Mouse (Mus musculus) cortical plate, adult 2 months (tissue): Measurements from ENCODE around the gene Dppa5a. TPM values are rescaled to one million over a fixed set of nuclear protein-coding genes. Genes with fewer than 3 reads are reported as not detected.
"Not testable (repeated sequence)": the region's sequence is repeated elsewhere in the genome, so short reads cannot be mapped to it uniquely, and the experiment has no call there.

Experiments
- H3K27ac ChIP-seq: fragments of 200-500 bp; 2 replicates; pipeline ENCODE4 v1.5.1; 2012; ENCODE audit warnings: low read length, control low read depth, inconsistent platforms; ENCODE audit not compliant: insufficient read depth
- H3K4me1 ChIP-seq: fragments of 200-500 bp; 2 replicates; pipeline ENCODE4 v1.6.1; 2011; ENCODE audit warnings: low read length; ENCODE audit not compliant: control insufficient read depth, insufficient read depth
- H3K4me3 ChIP-seq: fragments of 200-500 bp; 2 replicates; pipeline ENCODE4 v1.5.1; 2011; ENCODE audit warnings: mild to moderate bottlenecking, low read length, control low read depth; ENCODE audit not compliant: insufficient read depth
- CTCF ChIP-seq: fragments of 200-500 bp; IDR thresholded peaks from 2 replicates; pipeline ENCODE4 v1.5.1; 2011; ENCODE audit warnings: mild to moderate bottlenecking, control low read depth, low read length; ENCODE audit not compliant: insufficient read depth; ENCODE audit errors: extremely low read depth
- POLR2A ChIP-seq: fragments of 200-500 bp; IDR thresholded peaks from 2 replicates; pipeline ENCODE4 v1.6.1; 2011; ENCODE audit warnings: mild to moderate bottlenecking, low read length, control low read depth; ENCODE audit not compliant: insufficient read depth; ENCODE audit errors: extremely low read depth
- polyA plus RNA-seq: library from polyadenylated mRNA; depleted of rRNA; stranded (reverse); fragments of >200 nt; gene quantifications from 2 replicates; pipeline ENCODE4 v1.2.3, GENCODE M21; 2012; rRNA removed

Dppa5a gene
- polyA plus RNA-seq, result 0.26 TPM in 1 of 2 replicates, not detected in the other

DNA sequence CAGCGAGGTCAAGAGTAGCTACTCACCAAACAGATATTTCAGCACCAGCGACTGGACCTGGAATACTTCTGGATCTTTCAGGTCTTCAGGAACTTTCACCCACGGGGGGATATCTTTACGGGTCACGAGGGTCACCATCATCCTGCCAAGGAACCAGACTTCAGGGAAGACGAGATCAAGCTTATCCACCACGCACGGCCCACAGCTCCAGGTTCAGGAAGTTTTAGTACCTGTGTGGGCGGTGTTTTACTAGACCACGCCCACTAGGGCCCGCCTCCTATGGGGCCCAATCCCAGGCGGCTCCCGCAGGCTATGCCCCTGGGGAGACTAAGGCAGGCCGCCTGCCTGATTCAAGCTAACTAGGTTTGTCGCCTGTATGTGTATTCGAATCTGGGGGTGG, at the start of gene Dppa5a:
Dppa5a (minus strand) TSS at position 219 of the 400 bp plus-strand sequence.
- H3K4me1 ChIP-seq, H3K27ac ChIP-seq, H3K4me3 ChIP-seq: not testable (repeated sequence)

DNA sequence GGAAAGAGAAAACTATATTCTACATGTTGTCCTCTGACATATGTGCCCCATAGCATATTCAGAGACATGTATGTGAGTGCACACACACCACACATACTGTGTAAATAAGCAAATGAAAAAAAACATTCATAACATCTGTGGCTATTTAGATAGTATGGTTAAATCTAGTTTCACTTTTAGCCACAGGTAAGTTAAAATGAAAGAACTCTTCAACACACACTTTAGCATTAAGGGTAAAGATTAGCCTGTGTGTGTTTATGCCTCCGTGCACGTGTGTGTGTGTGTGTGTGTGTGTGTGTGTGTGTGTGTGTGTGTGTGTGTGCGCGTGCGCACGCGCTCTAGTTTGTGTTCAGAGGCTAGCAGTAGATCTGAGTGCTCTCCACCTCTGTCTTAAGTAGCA, 33.6 kb upstream of the Dppa5a start:
- no peak overlapping the region for H3K27ac ChIP-seq
- no peak for TF ChIP-seq POLR2A
- TF ChIP-seq CTCF, result no peak
- no peak overlapping the region for H3K4me3 ChIP-seq

DNA sequence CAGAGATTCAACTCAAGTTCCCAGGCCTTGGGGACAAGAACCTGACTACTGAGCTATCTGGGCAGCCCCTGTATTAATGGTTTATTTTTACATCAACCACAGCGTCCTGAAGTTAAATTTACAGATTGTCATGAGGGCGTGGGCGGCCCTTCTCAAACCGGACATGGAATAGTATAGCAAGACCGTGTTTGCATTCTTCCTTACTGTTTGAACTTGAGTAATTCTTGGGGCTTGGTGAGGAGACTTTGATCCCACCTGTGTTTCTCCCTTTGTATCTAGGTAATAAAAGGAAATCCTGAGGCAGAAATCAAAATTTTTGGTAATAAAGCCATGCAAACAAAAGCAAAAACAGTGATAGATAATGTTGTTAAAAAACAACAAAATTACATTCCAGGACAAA, 32.6 kb upstream of the Dppa5a start:
- TF ChIP-seq POLR2A, result no peak
- TF ChIP-seq CTCF, result no peak
- Histone ChIP-seq H3K27ac (no peak overlapping the region), H3K4me3 (no peak overlapping the region), H3K4me1 (no peaks in the 10 kb centered on the region)

More for the DNA sequence above, 33.6 kb upstream of the Dppa5a start:
- H3K4me1 ChIP-seq, result no peaks in the 10 kb centered on the region

DNA sequence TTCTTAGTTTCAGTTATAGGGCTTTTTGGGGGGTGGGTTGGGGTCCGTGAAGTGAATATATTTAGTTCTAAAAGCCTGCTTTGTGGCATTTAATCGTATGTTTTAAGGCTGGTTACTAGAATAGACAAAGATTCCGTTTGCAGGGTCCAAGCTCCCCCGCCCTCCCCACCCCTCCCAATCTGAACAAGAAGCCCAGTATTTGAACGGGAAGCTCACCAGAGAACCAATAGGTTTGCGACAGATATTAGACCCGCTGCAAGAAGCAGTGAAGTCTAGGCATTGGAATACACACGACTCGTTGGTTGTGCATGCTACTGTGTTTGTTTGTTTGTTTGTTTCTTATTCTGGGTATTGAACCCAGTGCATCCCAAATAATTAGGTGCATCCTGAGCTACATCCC, 28.5 kb upstream of the Dppa5a start:
- TF ChIP-seq POLR2A, result no peak
- H3K4me3 ChIP-seq, result no peak overlapping the region

DNA sequence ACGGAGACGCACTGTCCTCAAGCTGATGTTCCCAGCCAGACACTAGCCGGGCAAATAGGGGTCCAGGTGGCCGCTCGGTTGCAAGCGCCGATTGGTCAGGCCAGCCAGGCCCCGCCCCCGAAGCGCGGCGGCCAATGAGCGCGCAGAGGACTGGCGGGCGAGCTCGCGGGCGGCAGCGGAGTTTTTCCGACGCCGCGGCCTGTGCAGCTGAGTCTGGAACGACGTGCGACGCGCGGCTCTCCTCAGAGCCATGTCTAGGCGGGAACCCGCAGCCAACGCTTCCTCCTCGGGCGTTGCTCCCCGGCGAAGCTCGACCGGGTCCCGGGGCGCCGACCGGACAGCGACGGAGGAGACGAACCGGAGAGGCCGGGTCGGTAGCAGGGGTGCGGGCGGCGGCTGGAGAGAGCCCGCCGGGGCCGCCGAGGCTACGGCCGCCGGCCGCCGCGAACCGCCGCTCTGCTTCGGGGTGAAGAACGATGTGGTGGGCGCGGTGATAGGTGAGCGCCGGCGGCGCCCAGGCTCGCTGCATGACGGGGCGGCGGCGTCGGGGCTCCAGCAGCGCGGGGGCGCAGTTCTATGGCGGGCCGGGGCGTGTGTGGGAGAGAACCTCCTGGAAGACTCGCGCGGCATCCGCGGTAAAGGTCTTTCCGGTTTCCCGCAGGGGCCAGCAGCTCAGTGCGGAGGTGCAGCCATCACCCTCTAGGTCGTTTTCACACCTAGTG, 27.8 kb upstream of the Dppa5a start, which contains the start of gene Ddx43:
Ddx43 (plus strand) TSS at position 148 of the 722 bp plus-strand sequence.
- no peak within 1 kb of the TSS for H3K4me3 ChIP-seq
- TF ChIP-seq CTCF (no peak), POLR2A (no peak)
- no peak within 1 kb of the TSS for H3K27ac ChIP-seq
- no peaks in the 10 kb centered on the region for H3K4me1 ChIP-seq

More for the DNA sequence above, 28.5 kb upstream of the Dppa5a start:
- no peaks in the 10 kb centered on the region for H3K4me1 ChIP-seq
- H3K27ac ChIP-seq, result no peak overlapping the region

DNA sequence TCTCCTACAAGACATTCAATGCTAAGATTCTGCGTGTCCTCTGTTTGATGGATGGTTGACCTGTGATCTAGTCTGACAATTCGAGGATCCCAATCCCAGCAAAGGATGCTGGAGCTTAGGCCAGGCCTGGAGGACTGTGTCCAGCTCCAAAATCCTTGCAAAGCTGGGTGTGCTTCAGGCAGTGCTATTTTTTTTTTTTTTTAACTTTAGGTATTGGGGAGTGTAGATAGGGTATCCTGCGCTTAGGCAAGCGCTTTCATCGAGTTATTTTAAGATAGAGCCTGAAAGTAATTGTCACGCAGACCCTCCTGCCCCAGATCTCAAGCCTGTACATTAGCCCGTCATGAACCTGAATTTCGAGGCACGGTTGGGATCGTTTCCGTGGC, 27.3 kb upstream of the Dppa5a start:
- Histone ChIP-seq H3K27ac (no peak overlapping the region), H3K4me3 (no peak overlapping the region), H3K4me1 (no peaks in the 10 kb centered on the region)
- TF ChIP-seq POLR2A (no peak), CTCF (no peak)

DNA sequence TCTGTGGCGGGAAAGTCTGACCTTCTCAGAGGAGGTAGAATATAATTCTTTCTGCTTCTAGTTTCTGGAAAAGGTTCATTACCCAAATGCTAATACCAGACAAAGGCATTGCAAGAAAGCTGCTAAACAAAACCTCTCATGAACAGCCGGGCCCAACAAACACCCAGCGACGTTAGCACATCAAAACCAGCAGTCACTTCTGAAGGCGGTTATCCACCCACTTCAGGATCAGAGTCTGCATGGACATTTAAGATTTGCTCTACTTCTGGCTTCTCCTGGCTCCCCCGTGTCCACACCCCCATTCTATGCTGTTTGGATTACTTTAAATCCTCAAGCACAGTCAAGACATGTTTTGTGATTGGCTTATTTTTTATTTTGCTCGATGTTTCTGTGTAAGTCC, 26.6 kb upstream of the Dppa5a start:
- Histone ChIP-seq H3K4me3 (no peak overlapping the region), H3K4me1 (no peaks in the 10 kb centered on the region), H3K27ac (no peak overlapping the region)
- TF ChIP-seq POLR2A, result no peak
- TF ChIP-seq CTCF, result no peak

DNA sequence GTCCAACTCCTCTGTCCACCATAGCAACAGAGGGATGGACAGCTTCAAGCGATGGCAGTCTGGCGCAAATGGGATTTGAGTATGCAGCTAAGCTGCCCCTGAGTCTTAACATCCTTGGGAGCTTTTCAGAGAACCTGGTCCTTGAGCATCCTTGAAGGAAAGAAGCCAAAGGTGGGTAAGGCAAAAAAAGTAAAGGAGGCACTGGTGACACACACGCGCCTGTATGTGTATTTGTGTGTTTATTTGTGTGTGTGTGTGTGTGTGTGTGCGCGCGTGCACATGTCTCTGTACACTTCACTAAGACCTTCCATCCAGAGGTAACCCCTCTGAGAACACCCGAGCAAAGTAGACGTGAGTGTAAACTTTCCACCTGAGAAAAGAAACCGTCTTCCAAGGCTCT, 25.8 kb upstream of the Dppa5a start:
- H3K27ac ChIP-seq, result no peak overlapping the region
- H3K4me1 ChIP-seq, result no peaks in the 10 kb centered on the region
- no peak for TF ChIP-seq CTCF
- no peak overlapping the region for H3K4me3 ChIP-seq

DNA sequence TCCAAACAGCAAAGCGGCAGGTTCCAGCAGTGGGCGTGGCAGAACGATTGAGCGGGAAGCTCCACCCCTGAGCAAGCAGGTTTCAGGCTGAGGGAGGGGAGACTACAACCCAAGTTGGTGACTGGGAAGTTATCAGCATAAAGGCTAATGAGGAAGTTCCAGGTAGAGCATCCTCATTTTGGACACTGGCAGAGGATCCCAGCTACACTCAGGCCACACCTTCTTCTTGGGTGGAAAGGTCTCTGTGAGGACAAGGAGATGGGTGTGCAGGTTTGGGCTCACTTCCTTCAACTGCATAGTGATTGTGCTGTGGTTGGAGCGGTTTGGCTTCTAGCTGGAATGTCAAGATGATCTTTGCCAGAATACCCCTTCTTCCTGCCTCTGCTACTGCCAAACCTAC, 22.0 kb upstream of the Dppa5a start:
- no peak for TF ChIP-seq POLR2A
- TF ChIP-seq CTCF, result no peak
- no peak overlapping the region for H3K27ac ChIP-seq
- H3K4me3 ChIP-seq, result no peak overlapping the region
- H3K4me1 ChIP-seq, result no peaks in the 10 kb centered on the region

DNA sequence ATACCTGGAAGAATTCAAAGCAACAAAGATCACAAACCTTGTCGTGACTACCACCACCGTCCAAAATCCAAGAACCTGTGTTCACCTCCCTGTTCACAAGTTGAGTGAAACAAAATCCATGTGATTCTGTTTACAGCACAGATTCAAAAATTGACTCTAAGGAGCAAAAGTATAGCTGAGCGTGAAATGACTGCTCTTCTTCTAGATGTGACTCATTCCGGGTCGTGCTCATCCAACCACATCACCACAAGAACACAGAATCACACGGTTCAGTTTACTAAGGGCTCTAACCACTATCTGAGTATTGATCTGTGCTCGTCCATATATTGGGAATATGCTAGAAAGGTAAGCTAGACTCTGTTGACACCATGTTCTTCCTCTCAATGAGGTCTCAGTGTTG, 19.0 kb upstream of the Dppa5a start:
- H3K4me1 ChIP-seq, result no peaks in the 10 kb centered on the region
- no peak overlapping the region for H3K4me3 ChIP-seq
- TF ChIP-seq CTCF (no peak), POLR2A (no peak)
- H3K27ac ChIP-seq, result no peak overlapping the region
